Mouse (Mus musculus): ENCODE measurements around the gene Krt31. TPM values are rescaled to one million over a fixed set of nuclear protein-coding genes. Genes with fewer than 3 reads are reported as not detected.

The Krt31 gene
- polyA plus RNA-seq, 2 experiments from 2014 or later = not detected

DNA sequence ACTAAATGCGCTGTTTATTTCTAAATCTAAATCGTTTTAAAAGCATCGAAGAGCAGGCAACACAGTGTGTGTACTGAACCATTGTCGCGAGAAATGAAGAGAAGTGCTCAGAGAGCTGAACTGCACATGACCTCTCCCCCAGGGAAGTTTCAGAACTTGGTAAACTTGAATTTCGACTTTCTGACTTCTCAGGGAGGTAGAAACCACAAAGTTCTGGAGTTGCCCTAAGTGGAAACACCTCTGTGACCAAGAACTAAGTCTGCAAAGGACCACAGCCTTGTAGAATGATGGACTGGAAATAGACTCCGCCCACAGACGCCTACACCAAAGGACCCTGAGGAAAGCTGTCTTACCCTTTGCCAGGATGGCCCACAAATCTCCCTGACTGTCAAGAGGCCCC is 44.4 kb downstream of the Krt31 start:
- ATAC-seq = no peak

DNA sequence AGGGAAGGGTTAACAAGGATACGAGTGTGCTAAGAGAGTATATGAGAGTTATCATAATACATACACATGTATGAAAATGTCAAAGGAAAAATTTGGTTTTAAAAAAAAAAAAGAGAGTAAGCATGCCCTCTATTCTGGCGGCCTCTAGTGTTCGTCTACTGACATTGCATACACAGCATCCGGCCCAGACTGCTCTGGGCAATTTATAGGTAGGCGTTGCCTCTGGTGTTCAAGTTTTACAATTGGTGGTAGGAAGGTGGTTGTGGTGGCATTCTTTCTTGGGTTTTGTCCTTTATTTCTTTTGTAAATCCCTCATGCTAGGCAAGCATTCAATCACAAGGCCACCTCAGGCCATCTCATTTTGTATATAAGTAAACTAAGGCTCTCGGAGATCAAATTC is 45.5 kb downstream of the Krt31 start:
- no peak for ATAC-seq

DNA sequence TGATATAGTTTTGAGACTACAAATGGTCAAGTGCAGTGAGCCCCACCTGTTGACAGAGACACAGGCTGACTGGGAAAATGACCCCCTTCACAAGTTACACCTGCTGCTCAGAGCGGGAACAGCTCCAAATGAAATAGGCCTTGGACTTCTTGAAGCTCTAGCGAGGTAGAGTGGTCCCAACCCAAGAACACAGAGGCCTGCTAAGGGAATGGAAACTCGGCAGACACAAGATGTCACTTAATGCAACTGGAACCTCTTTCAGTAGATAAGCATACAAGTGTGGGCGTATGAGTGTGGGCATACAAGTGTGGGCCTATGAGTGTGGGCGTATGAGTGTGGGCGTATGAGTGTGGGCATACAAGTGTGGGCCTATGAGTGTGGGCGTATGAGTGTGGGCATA is 51.3 kb downstream of the Krt31 start:
- ATAC-seq = no peak

Other genes starting within 250 kb of the Krt31 start
- gene Gm11554, start 246.1 kb downstream of the Krt31 start, polyA plus RNA-seq (2017; shearing (Covaris generic)) = not detected
- not detected for gene Krtap4-13, start 240.7 kb downstream of the Krt31 start, polyA plus RNA-seq (2017; shearing (Covaris generic))
- not detected for gene Gm11564, start 234.9 kb downstream of the Krt31 start, polyA plus RNA-seq (2017; shearing (Covaris generic))
- gene 2300003K06Rik, start 212.5 kb downstream of the Krt31 start, polyA plus RNA-seq (2017; shearing (Covaris generic)) = not detected
- not detected for gene Krtap4-16, start 198.9 kb downstream of the Krt31 start, polyA plus RNA-seq (2017; shearing (Covaris generic))
- not detected for gene Gm11568, start 192.6 kb downstream of the Krt31 start, polyA plus RNA-seq (2017; shearing (Covaris generic))
- not detected for gene Gm11559, start 186.1 kb downstream of the Krt31 start, polyA plus RNA-seq (2017; shearing (Covaris generic))
- gene Krtap9-1, start 177.2 kb downstream of the Krt31 start, polyA plus RNA-seq (2017; shearing (Covaris generic)) = not detected
- not detected for gene Gm11567, start 171.4 kb downstream of the Krt31 start, polyA plus RNA-seq (2017; shearing (Covaris generic))
- not detected for gene Krtap31-1, start 142.6 kb downstream of the Krt31 start, polyA plus RNA-seq (2017; shearing (Covaris generic))
- not detected for gene Gm11565, start 135.8 kb downstream of the Krt31 start, polyA plus RNA-seq (2017; shearing (Covaris generic))
- not detected for gene Krtap31-2, start 114.3 kb downstream of the Krt31 start, polyA plus RNA-seq (2017; shearing (Covaris generic))
- not detected for gene Krtap9-5, start 102.1 kb downstream of the Krt31 start, polyA plus RNA-seq (2017; shearing (Covaris generic))
- gene Krtap29-1, start 71.5 kb downstream of the Krt31 start, polyA plus RNA-seq (2017; shearing (Covaris generic)) = not detected
- gene Krtap16-1, start 64.0 kb downstream of the Krt31 start, polyA plus RNA-seq (2017; shearing (Covaris generic)) = not detected
- gene Krtap17-1, start 56.6 kb downstream of the Krt31 start, polyA plus RNA-seq (2017; shearing (Covaris generic)) = not detected
- gene Krt33a, start 34.3 kb downstream of the Krt31 start, polyA plus RNA-seq (2017; shearing (Covaris generic)) = not detected
- gene Krt33b, start 20.7 kb downstream of the Krt31 start, polyA plus RNA-seq (2017; shearing (Covaris generic)) = not detected
- not detected for gene Krt34, start 9.0 kb downstream of the Krt31 start, polyA plus RNA-seq (2017; shearing (Covaris generic))
- gene Krt32, start 37.7 kb upstream of the Krt31 start, polyA plus RNA-seq (2017; shearing (Covaris generic)) = not detected
- not detected for gene Krt35, start 45.7 kb upstream of the Krt31 start, polyA plus RNA-seq (2017; shearing (Covaris generic))
- not detected for gene Krt36, start 55.1 kb upstream of the Krt31 start, polyA plus RNA-seq (2017; shearing (Covaris generic))
- gene Krt13, start 71.0 kb upstream of the Krt31 start, polyA plus RNA-seq (2017; shearing (Covaris generic)) = not detected
- not detected for gene Krt15, start 85.4 kb upstream of the Krt31 start, polyA plus RNA-seq (2017; shearing (Covaris generic))
- gene Krt19, start 98.1 kb upstream of the Krt31 start, polyA plus RNA-seq (2017; shearing (Covaris generic)) = not detected
- not detected for gene Krt9, start 142.7 kb upstream of the Krt31 start, polyA plus RNA-seq (2017; shearing (Covaris generic))
- not detected for gene Krt14, start 157.0 kb upstream of the Krt31 start, polyA plus RNA-seq (2017; shearing (Covaris generic))
- not detected for gene Krt16, start 198.4 kb upstream of the Krt31 start, polyA plus RNA-seq (2017; shearing (Covaris generic))
- 1 to 10 TPM in 1 of 2 experiments, under 1 TPM in 1; 0.99 to 1.1 TPM for gene Krt17, start 210.5 kb upstream of the Krt31 start, polyA plus RNA-seq (2017; shearing (Covaris generic))
- gene Krt42, start 219.3 kb upstream of the Krt31 start, polyA plus RNA-seq (2017; shearing (Covaris generic)) = not detected

Data from activated CD4-positive, CD25-positive, alpha-beta regulatory T cell, adult 4 months (primary cell).